Mouse (Mus musculus) frontal cortex, postnatal 10 days (tissue): Measurements from ENCODE around the gene Dbp.

Source experiments
- DNase-seq, 2 experiments: peaks; one replicate each; pipeline ENCODE4 v3.0.0; 2022; ENCODE audit warnings: low spot score in 2 of 2, mixed read lengths in 1 of 2

Gene Dbp

GRCm38 (mm10) chr7:45723781-45724180 is 18.9 kb downstream of the Dbp start:
- no peak for DNase-seq

GRCm38 (mm10) chr7:45725151-45725550 is 20.3 kb downstream of the Dbp start:
- DNase-seq: no peak

GRCm38 (mm10) chr7:45725713-45726112 is 20.8 kb downstream of the Dbp start, which contains the start of gene Spaca4:
Gene Spaca4, minus strand, starts transcription at chr7:45725813.
- no peak for DNase-seq

GRCm38 (mm10) chr7:45726419-45726818 is 21.5 kb downstream of the Dbp start:
- DNase-seq: no peak

- no peak for DNase-seq
Observed at GRCm38 (mm10) chr7:45727625-45728024, 22.7 kb downstream of the Dbp start.

- DNase-seq: no peak
Observed at GRCm38 (mm10) chr7:45730727-45731431, 26.0 kb downstream of the Dbp start.

- DNase-seq: no peak
Observed at GRCm38 (mm10) chr7:45733477-45733876, 28.6 kb downstream of the Dbp start.

- peak in 1 of 2 experiments; percentile 79 for DNase-seq
Observed at GRCm38 (mm10) chr7:45739162-45739763, 34.4 kb downstream of the Dbp start.

- no peak for DNase-seq
Observed at GRCm38 (mm10) chr7:45739820-45740219, 34.9 kb downstream of the Dbp start.

GRCm38 (mm10) chr7:45741308-45741707 is 36.4 kb downstream of the Dbp start:
- no peak for DNase-seq

- no peak for DNase-seq
Observed at GRCm38 (mm10) chr7:45741777-45742176, 36.9 kb downstream of the Dbp start.

GRCm38 (mm10) chr7:45742338-45742737 is 37.5 kb downstream of the Dbp start:
- DNase-seq: peak; percentile 52 to 67

GRCm38 (mm10) chr7:45744387-45744786 is 39.5 kb downstream of the Dbp start:
- peak; percentile 65 to 67 for DNase-seq

GRCm38 (mm10) chr7:45746518-45746917 is 41.6 kb downstream of the Dbp start:
- no peak for DNase-seq

GRCm38 (mm10) chr7:45747450-45747849 is 42.6 kb downstream of the Dbp start:
- no peak for DNase-seq

- DNase-seq: no peak
Observed at GRCm38 (mm10) chr7:45748110-45748509, 43.2 kb downstream of the Dbp start.

- DNase-seq: no peak
Observed at GRCm38 (mm10) chr7:45749401-45749800, 44.5 kb downstream of the Dbp start.

- DNase-seq: no peak
Observed at GRCm38 (mm10) chr7:45750162-45750561, 45.3 kb downstream of the Dbp start.

GRCm38 (mm10) chr7:45755703-45756102 is 50.8 kb downstream of the Dbp start:
- no peak for DNase-seq

- DNase-seq: no peak
Observed at GRCm38 (mm10) chr7:45759400-45759799, 54.5 kb downstream of the Dbp start.
